Mouse (Mus musculus) monocyte, adult 2 months (primary cell): Measurements from ENCODE around the gene Sirt1.
"Not testable (repeated sequence)": the region's sequence is repeated elsewhere in the genome, so short reads cannot be mapped to it uniquely, and the experiment has no call there.

Experiments
- DNase-seq, 2 experiments: peaks; one replicate each; pipeline ENCODE4 v3.0.0; 2022; ENCODE audit warnings: low spot score in 2 of 2, low read depth in 1 of 2

Sirt1 gene

GRCm38 (mm10) chr10:63388948-63389347 is 7.4 kb upstream of the Sirt1 start:
- DNase-seq: no peak

- no peak for DNase-seq
Measured at GRCm38 (mm10) chr10:63386991-63387390, 5.5 kb upstream of the Sirt1 start.

GRCm38 (mm10) chr10:63386444-63386843 is 4.9 kb upstream of the Sirt1 start:
- DNase-seq: peak; percentile 47 to 63

- not testable (repeated sequence) for DNase-seq
Measured at GRCm38 (mm10) chr10:63385897-63386296, 4.4 kb upstream of the Sirt1 start.

- peak; percentile 57 to 59 for DNase-seq
Measured at GRCm38 (mm10) chr10:63382372-63383279, 1.1 kb upstream of the Sirt1 start, which contains the start of gene Dnajc12. Gene Dnajc12 (plus strand): TSS chr10:63382443.

- no peak for DNase-seq
Measured at GRCm38 (mm10) chr10:63378948-63379680, 2.4 kb downstream of the Sirt1 start.

GRCm38 (mm10) chr10:63377468-63377867 is 4.0 kb downstream of the Sirt1 start:
- peak; percentile 18 to 49 for DNase-seq

GRCm38 (mm10) chr10:63376303-63376702 is 5.2 kb downstream of the Sirt1 start:
- no peak for DNase-seq

GRCm38 (mm10) chr10:63368041-63368440 is 13.5 kb downstream of the Sirt1 start:
- no peak for DNase-seq

- no peak for DNase-seq
Measured at GRCm38 (mm10) chr10:63367386-63367785, 14.1 kb downstream of the Sirt1 start.

GRCm38 (mm10) chr10:63365918-63366455 is 15.5 kb downstream of the Sirt1 start:
- DNase-seq: no peak

- DNase-seq: no peak
Measured at GRCm38 (mm10) chr10:63360502-63360901, 21.0 kb downstream of the Sirt1 start.

GRCm38 (mm10) chr10:63352111-63352510 is 29.4 kb downstream of the Sirt1 start:
- no peak for DNase-seq

GRCm38 (mm10) chr10:63351099-63351498 is 30.4 kb downstream of the Sirt1 start:
- DNase-seq: not testable (repeated sequence)

- DNase-seq: no peak
Measured at GRCm38 (mm10) chr10:63350666-63351065, 30.8 kb downstream of the Sirt1 start.

- DNase-seq: no peak
Measured at GRCm38 (mm10) chr10:63348291-63348690, 33.2 kb downstream of the Sirt1 start.

GRCm38 (mm10) chr10:63344751-63345150 is 36.8 kb downstream of the Sirt1 start:
- no peak for DNase-seq

GRCm38 (mm10) chr10:63341351-63341750 is 40.2 kb downstream of the Sirt1 start:
- DNase-seq: no peak

GRCm38 (mm10) chr10:63338914-63339643 is 42.4 kb downstream of the Sirt1 start:
- peak; percentile 38 to 75 for DNase-seq

GRCm38 (mm10) chr10:63337951-63338836 is 43.3 kb downstream of the Sirt1 start:
- DNase-seq: peak in 1 of 2 experiments; percentile 22
